Mouse (Mus musculus): Measurements from ENCODE around the gene Gm7247.

DNA sequence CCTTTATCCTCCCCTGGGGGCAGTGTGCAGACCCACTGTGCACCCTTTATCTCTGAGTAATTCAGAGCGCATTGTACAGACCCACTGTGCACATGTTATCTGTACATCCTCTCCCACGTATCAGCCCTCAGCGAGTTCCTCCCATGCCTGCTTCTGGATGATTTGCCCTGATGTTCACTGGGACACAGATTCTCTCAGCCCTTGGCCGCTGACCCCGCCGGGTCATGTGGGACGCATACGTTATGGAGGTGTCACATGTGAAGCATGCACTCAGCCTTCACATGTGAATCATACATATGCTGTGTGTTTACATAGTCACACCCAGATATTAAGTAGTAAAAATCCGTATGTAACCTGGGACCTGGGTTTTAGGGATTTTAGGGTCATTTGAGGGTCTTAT is 26.7 kb downstream of the Gm7247 start:
- TF ChIP-seq TCF12 (IDR thresholded peaks at IDR 0.05; ENCODE audit: low read depth, low read length) = no peak
- no peak for TF ChIP-seq HCFC1 (IDR thresholded peaks at IDR 0.05; ENCODE audit: low read depth, low read length)
- no peak for TF ChIP-seq GATA1 (IDR thresholded peaks at IDR 0.05; ENCODE audit: low read depth, low read length)
- no peak for TF ChIP-seq ZC3H11A (IDR thresholded peaks at IDR 0.05; ENCODE audit: low read depth, low read length)
- TF ChIP-seq BHLHE40 (IDR thresholded peaks at IDR 0.05; ENCODE audit: borderline replicate concordance, low read depth, low read length) = no peak
- no peak for TF ChIP-seq ZNF384 (IDR thresholded peaks at IDR 0.05; ENCODE audit: low read depth, low read length)
- no peak for TF ChIP-seq CTCF (IDR thresholded peaks at IDR 0.05 in 2 of 3, conservative IDR thresholded peaks at IDR 0.05 in 1 of 3; ENCODE audit: control insufficient read depth in 1 of 3, insufficient read depth in 1 of 3, low read depth in 2 of 3, low read length in 3 of 3, poor library complexity in 1 of 3, severe bottlenecking in 1 of 3)
- TF ChIP-seq USF2 (IDR thresholded peaks at IDR 0.05; ENCODE audit: borderline replicate concordance in 1 of 2, insufficient read depth in 1 of 2, low read depth in 1 of 2, low read length in 2 of 2) = no peak
- TF ChIP-seq CHD2 (IDR thresholded peaks at IDR 0.05; ENCODE audit: low read length) = no peak

Data from MEL (cell line).